Mouse (Mus musculus): ENCODE data around the gene Sft2d2.

GRCm38 (mm10) chr1:165171277-165171676, 23.0 kb downstream of the Sft2d2 start:
- TF ChIP-seq CTCF (IDR thresholded peaks at IDR 0.05; ENCODE audit: low read depth, low read length) (no peak), POLR2A (IDR thresholded peaks at IDR 0.05; ENCODE audit: borderline replicate concordance, low read depth, low read length) (no peak)

Measured in bone marrow macrophage, adult 2 months (primary cell).